Mouse (Mus musculus) retina, adult 2 months (tissue): ENCODE results near the gene Olfr147.
"Not testable (repeated sequence)": the region's sequence is repeated elsewhere in the genome, so short reads cannot be mapped to it uniquely, and the experiment has no call there.

Experiments
- DNase-seq: peaks from one replicate; pipeline ENCODE4 v3.0.0-alpha.2; 2012; ENCODE audit warnings: low read depth, low spot score

The Olfr147 gene

DNA sequence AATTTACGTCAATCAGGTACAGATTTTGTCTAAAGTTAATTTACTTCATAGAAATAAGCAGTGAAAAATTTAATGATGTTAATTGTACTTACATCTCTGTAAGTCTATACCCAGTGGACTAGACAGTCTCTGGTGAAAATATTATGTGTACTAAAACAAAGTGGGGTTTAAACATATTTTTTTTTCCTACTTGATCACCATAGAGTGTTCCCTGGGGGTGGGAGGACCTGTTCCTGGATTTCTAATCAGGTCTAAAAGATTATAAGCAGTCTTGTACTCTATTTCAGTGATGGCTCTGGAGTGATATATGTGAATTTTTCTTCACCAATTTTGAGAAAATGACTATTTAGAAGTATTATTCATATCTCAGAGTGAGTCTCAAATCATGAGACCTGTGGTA lies at the start of gene Olfr147:
TSS of gene Olfr147 (plus strand) at position 301 of the 400 bp plus-strand sequence.
- DNase-seq = no peak

DNA sequence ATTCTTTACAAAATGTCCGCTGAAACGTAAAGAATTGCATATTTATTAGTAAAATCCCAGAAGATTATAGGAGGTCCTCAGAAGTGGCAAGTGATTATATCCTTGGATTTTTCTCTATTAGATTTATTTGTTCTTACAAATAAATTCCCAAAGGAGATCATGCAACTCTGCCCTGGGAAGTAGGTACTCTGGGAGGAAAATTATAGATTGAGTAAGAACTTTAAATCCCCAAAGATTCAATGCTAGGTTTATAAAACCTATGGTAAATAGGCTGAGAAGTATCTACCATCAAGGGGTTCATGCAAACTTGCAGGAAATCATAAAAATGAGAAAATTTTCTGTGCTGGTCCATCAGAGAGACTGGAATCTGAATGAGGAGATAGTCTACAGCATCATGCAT lies 34.9 kb upstream of the Olfr147 start, which contains the start of gene Olfr250:
TSS of gene Olfr250 (plus strand) at position 301 of the 400 bp plus-strand sequence.
- no peak for DNase-seq

DNA sequence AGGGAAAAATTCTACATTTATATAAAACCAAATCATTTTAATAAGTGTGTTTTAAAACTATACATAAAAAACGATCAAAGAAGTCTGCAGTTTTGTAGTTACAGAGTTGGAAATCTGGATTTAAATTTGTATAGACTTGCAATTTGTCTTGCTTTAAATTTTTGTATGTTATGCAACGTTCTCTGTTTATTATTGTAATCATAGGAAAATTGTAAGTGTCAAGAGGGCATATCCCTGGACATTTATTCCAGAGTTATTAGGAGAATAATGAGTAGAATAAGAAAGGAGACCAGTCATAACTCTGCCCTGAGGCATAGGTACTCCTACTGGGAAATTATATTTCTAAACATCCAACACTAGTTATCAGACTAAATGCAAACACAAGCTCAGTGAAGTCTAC lies 24.7 kb upstream of the Olfr147 start, which contains the start of gene Olfr251:
TSS of gene Olfr251 (plus strand) at position 301 of the 400 bp plus-strand sequence.
- DNase-seq = no peak

DNA sequence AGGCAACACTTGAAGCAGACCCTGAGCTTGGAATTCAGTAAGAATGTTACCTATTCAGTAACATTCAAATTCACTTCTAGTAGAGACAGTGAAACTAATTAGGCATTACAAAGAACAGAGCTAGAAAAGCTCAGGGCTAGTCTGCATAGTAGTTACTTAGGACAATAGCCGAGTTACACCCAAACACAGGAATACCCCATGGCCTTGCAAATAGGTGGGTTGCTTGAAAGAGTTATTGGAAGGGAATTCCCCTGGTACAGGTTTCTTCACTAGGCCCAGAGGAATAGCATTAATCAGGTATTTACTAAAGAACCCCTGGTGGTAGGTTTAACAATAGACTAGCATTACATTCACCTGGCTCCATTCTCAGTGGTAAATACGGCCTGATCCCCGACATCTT lies 6.0 kb downstream of the Olfr147 start:
- DNase-seq = not testable (repeated sequence)

DNA sequence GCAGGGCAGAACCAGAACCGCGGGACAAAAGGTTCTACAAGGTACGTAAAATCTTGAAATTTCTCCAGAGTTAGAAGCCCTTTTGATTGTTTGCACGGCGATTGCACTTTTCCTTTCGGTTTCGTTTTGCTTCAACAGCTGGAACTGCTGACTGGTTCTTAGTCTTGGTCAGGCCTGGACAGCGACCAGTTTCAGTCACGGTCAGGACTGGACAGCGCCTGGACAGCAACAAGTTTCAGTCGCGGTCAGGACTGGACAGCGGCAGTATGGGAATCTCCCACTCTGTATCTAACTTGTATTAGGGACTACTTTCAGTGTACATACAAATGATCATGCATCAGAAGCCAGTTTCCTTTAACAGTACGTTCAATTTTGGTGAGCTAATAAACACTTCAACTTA lies 12.0 kb downstream of the Olfr147 start:
- not testable (repeated sequence) for DNase-seq

DNA sequence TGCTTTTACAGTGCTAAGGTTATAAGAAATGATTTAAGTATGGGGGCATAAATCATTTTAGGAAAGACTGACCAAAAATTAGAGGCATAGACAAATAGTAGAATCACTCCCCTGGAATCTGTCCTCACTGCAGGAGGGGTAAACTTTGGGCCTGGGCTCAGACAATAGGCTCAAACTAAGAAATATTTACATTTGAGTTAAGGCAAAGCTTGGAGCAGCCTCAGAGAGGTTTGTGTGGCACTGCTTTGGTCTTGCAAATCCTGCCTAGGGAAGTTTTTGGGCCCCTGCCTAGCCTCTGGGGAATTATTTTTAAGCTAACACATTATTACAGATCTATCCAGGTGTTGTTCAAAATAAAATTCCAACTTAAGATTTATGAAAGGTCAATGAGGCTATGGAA lies 22.3 kb downstream of the Olfr147 start:
- DNase-seq = no peak

DNA sequence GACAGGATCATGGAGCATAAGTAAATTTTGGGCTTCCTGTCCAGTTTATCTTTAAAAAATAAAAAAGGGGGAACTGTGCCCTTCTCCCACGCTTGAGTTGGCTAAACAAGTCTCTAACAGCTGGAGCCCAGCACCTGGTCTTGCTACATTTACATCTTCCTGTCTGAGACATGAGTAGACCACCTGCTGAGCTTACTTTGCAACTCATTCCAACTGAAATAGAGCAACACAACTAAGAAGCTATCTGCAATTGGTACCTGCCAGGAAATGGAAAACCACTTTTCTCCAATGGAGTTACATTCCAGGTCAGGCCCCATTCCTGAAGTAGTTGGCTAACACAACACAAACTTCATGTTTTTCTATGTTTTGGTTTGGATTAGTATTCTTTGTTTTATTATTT lies 25.5 kb downstream of the Olfr147 start:
- DNase-seq = no peak

DNA sequence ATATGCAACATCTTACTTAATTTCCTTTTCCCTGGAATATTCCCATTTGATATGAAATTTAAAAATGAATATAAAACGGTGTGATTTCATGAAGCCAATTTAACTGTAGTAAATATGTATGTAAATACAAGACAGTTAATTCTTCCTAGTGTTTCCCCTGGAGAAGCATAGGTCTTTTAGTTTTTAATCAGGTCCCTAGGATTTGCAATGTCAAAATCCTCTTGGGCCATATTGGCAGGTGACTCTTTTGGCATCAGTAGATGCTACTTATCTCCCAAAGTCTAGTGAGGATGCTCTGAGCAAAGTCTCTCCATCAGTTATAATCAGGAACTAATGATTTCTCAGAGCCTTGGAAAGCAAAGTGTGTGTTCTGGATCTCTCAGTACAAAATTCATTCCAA lies 27.7 kb downstream of the Olfr147 start, which contains the start of gene Olfr901:
TSS of gene Olfr901 (plus strand) at position 301 of the 400 bp plus-strand sequence.
- no peak for DNase-seq

DNA sequence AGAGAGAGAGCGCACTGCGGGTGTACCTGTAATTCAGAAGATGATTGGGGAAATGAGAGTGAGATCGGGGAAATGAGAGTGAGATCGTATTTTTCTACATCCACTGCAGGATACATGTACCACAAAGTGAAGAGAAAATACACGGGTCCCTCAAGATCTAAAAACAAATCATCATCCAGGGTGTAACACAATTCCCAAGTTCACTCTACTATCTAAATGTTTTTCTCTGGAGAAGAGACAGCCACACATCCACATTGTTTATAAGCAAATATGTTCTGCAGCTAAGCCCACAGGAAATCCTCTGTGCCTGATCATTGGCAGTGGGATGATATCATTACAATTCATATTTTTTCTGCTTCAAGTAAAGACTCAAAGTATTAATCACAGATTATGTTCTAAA lies 45.9 kb downstream of the Olfr147 start, which contains the start of gene Olfr902:
TSS of gene Olfr902 (plus strand) at position 301 of the 400 bp plus-strand sequence.
- DNase-seq = no peak
